Mouse (Mus musculus) 3T3-L1 (cell line): ENCODE measurements at regions not wholly inside any gene's neighbourhood (a gene's known extent, or its start where the extent isn't known, plus 50 kb on each side); places are given as distances from the start of the nearest gene placed in this dataset.
"Not testable (repeated sequence)": the region's sequence is repeated elsewhere in the genome, so short reads cannot be mapped to it uniquely, and the experiment has no call there.

Experiments
- DNase-seq: peaks from one replicate; pipeline ENCODE4 v3.0.0-alpha.2; 2015; ENCODE audit warnings: low read depth, low spot score

DNA sequence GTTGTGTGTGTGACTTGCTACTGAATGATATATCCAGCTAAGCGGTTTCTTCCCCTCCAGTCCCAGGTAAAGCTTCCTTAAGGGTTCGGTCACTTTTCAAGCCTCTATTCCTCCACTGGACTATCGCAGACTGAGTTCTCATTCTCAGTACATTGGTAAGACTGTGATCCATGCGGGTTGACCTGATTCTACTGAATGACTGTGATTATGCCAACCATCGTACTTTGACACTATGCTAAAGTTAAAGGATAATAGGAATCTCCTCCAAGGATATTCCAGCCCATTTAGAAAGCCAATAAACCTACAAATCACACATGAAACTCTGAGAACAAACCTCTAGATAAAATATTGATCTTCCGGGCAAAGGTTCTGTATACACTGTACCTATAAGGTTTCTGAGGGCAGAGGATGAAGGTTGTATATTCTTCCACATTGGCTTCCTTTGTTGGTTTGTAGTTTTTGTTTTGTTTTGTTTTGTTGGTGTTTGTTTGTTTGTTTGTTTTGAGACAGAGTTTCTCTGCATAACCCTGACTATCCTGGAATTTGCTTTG lies 223.7 kb upstream of the Zpld1 start:
- no peak for DNase-seq

DNA sequence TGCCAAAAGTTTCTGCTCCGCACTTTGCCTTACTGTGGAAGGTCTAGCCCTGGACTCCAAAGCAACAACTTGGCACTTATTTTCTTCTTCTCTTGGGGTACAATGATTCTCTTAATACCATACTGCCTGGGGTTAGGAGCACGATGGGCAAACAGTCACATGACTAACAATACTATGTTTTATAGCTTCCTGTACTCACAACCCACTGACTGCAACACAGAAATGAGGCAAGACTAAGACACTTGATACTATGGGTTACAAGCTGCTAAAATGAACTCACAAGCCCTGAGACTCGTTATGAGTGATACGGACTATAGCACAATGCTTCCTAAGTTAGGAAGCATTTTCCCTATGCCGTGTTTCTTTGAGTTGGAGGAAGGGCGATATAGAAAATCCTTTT lies 222.3 kb upstream of the Zpld1 start:
- DNase-seq: no peak

DNA sequence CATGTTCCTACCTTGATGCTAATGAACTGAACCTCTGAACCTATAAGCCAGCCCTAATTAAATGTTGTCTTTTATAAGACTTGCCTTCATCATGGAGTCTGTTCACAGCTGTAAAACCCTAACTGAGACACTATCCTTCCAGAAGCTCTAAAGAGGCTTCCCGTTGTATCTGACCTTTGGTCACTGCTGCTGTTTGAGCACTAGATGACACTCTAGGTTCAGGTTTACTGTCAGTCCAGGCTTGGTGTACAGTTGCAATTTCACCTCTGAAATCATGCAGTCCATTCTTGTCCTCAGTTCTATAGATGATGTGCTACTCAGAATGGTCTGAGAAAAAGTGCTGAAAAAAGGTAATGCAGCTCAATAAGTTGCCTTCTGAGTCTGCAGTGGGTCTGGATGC lies 221.9 kb upstream of the Zpld1 start:
- peak; percentile 74 for DNase-seq

DNA sequence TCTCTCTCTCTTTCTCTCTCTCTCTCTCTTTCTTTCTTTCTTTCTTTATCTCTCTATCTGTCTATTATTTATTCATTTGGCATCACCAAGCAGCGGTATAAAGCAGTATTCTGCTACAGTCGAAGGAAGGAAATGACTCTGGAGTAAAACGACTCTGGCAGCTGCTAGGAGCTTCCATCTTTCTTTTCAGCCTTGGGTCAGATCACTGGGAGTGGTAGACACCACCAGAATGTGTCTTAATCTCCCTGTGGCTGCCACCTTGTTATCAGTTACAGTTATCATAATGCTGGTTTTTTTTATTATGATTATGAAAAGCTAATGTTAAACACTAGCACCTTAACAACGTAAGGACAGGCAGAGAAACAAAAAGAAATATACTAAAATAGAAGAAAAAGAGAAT lies 219.2 kb upstream of the Zpld1 start:
- no peak for DNase-seq

DNA sequence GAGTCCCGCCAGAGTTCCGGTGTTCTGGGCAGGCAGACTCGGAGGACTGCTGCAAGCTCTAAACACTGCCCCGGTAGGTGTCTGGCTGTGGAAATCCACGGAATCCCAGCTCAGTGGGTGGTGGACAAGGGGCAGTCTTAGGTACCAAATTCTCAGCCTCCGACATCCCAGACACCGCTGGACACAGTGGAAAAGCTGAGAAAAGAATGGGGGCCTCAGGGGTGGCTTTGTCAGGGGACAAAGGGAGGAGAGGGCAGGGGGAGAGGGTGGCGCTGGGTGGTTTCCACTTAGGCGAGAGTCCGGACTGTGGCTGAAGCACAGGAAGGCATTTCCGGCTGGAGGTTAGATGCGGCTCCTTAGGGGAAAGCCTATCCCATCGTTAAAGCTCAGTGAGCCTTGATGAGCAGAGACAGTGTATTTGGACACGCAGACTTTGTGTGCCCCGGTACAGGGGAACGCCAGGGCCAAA lies 217.5 kb upstream of the Zpld1 start:
- no peak for DNase-seq

DNA sequence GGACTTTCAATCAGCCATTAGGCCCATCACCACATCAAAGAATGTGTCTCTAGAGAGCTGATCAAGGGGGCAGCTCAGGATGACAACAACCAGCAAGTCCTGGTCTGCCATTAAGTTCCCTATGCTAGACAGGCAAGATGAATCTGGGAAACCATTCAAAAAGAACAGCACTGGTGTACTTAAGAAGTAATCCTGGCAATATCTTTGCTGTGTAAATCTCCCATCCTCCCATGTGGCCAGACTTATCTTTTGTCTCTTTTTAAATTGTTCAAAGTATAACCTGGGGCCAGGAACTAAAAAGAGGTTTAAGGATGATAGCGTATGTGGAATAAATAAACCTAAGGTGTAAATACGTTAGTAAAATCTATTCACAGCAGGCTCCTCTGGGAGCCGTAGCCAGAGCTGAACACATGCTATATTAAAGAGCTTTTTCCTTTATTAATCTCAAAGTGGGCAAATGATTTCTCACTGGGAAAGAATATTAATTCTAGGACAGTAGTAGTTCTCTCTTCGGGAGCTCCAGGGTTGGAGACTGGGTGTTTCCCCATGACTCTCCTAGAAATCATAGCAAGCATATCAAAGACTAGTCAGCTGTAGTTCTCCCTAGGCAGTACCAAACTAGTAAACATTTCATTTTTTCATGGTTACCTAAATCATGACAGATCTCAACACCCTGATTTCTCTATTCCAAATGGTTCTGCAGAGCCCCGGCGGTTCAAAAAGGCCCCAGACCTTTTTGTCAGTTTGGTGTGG lies 216.8 kb upstream of the Zpld1 start:
- DNase-seq: no peak

DNA sequence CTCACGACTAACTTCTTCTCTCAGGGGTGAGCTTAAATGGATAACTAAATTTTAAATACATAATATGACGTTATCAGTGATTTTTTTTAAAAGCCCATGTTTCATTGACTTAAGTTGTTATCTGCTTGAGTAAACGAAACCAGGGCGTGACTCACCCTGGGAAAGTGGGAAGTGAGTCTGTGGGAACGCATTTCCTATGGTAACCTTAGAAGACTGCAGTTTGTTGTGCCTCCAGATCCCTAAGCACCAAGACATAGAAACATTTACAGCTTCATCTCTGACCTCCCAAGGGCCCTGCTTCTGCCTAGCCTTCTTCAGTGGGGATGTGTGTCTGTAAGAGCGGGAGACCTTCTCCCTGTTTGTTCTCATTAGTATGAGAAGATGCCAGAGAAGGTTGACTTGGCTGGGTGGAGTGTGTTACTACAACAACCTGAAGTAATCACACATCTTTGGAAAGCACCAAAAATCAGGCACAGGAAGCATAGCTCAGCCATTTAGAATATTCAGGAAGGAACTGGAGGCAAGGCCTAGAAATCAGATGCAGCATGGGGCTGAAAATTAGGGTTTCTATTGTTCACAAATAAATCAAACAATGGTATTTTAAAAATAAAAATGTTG lies 207.1 kb upstream of the Zpld1 start:
- peak; percentile 82 for DNase-seq

DNA sequence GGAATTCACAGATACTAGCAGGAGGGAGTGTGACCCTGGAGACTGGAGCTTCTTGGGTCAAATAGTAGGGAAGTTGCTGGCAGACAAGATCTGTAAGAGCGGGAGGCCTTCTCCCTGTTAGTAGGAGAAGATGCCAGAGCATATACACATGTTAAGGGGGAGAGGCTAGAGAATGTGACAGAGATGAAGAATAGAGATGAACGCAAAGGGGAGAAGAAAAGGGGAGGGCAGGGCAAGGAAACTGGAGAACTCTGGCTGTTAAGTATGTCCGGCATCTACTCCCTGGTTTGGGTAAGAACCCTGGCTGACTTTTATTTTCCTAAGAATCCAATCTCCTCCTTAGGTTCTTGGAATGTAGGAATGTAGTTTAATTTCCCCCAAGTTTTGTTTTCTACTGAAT lies 206.5 kb upstream of the Zpld1 start:
- peak; percentile 29 for DNase-seq

DNA sequence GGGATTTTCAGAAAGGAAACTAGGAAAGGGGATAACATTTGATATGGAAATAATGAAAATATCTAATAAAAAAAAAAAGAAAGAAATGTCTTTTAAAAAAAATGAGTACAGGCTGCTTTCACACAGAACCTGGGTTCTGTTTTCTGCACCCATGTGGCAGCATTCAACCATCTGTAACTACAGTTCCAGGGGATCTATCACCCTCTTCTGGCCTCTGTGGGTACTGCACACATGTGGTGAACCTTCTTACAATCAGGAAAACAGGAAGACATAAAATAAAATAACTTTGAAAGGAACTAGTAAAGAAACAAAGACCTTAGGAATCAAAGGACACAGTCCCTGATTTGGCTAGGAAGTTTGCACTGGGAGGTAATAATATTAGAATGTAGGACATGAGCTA lies 205.5 kb upstream of the Zpld1 start:
- peak; percentile 48 for DNase-seq

DNA sequence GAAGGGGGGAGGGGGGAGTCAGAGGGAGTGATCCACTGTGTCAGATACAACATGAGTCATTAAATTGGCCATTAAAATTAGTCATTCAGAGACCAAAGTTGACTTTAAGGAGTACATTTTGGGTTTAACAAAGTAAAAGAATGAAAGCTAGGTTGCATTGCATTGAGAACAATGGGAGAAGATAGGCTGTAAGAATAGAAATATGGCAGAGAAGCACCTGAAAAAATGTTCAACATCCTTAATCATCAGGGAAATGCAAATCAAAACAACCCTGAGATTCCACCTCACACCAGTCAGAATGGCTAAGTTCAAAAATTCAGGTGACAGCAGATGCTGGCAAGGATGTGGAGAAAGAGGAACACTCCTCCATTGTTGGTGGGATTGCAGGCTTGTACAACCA lies 202.0 kb upstream of the Zpld1 start:
- not testable (repeated sequence) for DNase-seq

DNA sequence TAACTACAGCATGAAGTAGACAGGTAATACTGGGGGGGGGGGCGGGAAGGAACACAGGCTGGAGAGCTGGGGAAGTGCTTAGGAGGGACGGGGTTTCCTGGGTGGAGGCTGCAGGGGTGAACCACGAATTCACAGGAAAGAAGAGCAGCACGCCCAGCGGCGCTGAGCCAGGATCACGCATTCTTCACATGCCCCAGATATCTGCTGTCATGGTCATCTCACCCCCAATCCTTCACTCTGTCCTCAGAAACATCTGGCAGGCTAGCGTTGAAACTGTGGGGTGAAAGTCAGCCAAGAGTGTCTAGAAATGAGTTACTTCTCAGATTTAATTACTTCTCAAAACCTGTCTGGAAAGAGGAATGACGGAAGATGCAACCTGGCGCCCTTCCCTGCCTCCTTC lies 197.3 kb upstream of the Zpld1 start:
- DNase-seq: peak; percentile 84

DNA sequence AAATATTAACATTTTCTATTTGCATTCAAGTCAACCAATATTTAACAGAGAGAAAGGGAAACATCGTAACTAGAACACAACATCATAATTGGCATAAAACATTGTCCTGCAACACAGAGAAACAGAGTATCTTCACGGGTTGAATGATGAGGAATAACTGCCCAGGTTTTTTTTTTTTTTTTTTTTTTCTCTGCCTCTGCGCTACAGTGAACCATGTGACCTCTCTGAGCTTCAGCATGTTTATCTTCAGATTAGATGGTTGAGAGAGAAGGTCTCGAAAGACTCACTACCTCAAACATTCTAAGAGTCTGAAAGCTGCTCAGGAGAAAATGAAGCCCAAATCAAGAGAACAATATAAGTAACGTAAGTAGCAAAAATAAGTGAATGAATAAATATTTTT lies 196.4 kb upstream of the Zpld1 start:
- DNase-seq: no peak

DNA sequence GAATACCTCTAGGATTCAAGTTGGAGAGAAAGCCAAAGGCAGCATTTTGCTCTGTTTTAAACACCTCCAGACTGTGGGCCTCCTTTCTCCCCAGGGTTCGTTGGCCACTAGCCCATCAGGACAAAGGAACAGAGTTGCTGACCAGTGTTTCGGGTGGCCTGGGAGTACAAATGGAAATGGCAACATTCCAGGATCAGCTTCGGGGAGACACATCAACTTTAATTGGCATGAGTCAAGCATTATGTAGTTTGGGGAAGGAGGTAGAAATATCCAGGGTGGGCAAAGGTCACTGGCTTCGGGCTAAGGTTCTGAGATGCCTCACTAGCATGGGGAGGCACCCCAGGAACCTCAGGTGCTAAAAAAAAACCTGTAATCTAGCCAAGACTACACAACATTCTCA lies 194.3 kb upstream of the Zpld1 start:
- DNase-seq: no peak

DNA sequence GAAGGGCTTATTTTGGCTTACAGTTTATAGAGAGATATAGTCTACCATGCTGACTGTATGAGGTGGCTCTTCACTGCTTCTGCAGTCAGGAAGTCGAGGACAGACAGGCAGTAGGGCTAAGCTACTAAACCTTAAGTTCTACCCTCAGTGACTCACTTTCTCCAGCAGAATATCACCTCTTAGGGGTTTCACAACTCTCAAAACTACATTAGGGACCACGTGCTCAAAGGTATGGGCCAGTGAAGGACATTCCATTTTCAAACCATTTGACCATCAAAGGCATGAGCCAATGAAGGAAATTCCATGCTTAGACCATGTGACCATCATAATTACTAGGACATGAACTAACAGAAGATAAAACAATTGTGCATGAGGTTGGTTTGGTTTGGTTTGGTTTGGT lies 186.6 kb upstream of the Zpld1 start:
- DNase-seq: no peak

DNA sequence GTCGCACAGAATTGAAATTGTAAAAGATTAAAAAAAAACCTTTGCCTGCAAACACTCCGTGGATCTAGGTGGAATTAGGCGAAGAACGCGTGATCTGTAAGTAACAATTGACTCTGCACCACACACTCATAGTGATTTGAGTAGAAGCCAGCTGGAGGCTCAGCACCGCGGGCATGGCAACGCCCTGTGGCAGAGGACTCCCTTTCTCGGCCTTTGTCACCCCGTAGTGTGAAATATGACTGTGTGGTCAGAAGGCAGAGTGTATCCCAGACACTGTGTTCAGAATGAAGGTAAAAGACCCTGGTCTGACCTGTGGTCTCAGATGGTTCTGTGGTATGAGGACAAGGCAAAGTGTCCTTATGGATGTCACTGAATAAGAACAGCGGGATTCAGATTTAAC lies 183.0 kb upstream of the Zpld1 start:
- no peak for DNase-seq

DNA sequence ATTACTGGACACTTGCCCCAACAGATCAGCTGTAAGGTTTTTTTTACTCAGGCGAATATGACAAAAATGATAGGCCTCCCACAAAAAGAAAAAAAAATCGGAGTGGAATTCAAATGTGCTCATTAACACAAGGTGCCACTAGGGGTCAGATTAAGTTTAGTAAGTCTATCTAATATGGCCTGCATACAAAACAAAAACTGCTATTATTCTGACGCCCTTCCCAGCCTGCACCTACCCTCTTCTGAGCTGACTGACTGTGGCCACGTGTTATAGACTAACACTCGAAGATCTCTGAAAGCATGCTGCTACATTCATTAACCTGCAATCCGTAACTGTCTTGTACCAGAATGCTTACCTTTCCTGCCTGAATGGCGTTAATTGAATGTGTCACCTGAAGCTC lies 182.5 kb upstream of the Zpld1 start:
- DNase-seq: peak; percentile 85

DNA sequence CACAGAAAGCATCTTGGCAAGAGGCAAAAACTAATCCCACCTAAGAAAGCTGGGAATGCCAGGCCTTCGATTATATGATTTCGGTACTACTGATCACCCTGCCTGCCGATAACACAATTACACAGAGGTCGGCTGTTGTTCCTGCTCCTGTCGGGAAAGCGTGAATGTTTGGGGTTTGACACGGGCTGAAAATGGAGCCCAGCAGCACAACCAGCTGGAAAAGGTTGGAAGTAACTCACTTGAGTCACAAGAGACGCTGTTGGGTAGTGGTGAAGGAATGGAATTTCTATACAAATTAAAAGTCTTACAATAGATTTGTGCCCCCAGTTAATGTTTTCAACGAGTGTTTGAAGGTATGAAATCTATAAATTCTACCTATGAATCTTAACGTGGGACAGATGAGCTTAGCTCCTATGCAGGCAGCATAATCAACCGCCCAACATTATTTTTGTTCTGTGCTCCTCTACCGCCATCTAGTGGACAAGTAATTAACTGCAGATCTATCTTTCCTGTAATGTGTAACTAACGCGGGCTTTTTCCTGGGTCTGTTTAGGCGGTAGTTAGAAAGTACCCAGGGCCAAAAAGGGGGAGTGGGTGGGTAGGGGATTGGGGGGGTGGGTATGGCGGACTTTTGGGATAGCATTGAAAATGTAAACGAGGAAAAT lies 178.9 kb upstream of the Zpld1 start:
- DNase-seq: peak; percentile 93

DNA sequence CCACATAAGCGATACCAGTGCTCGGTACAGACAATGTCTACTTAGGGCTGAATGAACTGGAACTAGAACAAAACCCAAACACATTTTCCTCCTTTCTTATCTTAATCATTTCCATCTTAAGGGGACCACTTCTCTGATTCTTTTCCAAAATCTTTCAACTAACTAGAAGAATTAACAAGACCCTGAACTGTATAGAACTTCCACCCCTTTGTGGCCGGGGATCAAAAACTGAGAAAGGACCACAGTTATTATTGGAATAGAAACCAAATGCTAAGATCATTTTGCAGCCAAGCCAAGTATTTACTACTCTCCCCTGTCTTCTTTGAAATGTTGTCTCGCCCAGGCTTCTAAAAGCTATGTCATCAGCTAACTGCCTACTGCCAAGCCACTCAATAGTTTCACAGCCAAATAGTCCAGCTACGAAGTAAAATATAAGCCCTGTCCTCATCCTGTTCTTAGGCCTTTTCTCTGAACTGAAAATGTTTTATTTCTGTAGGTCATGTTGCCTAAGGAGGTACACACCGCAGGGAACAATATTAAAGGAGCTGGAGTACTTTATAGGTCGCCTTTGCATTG lies 177.3 kb upstream of the Zpld1 start:
- DNase-seq: no peak

DNA sequence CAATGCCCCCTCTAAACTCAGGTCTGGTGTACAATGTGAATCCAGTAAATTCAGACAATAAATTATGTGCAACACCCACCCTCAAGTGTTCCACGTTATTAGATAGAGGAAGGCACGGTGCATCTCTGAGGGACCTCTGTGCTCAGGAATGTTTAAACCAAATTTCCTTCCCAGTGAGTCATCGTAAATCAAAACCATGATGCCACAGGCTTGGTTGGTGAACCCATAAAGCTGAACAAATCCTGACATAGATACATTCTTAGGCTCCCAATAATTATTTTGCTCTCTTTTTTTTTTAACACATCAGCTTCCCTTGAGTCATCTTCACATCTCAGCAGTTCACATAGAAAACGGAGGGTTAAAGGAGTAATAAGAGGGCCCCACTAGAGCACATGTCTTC lies 173.6 kb upstream of the Zpld1 start:
- DNase-seq: peak; percentile 71

DNA sequence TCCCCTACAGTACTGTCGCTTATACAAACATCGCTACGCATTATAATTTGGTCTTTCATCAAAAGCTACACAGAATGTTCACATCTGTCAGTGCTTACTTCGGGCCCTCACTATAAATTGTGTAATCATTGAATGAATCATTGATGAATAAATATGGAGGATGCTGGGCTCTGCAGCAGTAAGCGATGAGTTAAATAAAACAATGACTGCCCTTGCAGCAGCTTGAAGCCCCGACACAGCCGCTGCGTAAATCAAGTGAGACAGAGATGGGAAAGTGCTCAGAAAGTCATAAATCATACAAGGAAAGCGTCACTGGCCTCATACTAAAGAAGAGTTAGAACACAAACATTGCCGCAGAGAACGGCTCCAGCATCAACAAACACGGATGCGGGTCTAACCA lies 172.9 kb upstream of the Zpld1 start:
- peak; percentile 43 for DNase-seq

DNA sequence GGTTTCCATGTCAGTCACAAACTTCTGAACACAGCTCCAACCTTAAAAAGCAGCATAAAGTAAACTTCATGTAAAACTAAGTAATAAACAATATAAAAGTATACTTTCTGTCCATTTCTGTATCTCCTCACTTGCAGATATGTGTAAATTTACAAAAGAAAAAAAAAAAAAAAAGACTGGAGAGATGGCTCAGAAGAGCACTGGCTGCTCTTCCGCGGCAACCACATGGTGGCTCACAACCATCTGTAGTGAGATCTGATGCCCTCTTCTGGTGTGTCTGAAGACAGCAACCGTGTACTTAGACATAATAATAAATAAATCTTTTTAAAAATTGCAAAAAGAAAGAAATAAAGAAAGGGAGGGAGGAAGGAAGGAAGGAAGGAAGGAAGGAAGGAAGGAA lies 171.9 kb upstream of the Zpld1 start:
- no peak for DNase-seq

DNA sequence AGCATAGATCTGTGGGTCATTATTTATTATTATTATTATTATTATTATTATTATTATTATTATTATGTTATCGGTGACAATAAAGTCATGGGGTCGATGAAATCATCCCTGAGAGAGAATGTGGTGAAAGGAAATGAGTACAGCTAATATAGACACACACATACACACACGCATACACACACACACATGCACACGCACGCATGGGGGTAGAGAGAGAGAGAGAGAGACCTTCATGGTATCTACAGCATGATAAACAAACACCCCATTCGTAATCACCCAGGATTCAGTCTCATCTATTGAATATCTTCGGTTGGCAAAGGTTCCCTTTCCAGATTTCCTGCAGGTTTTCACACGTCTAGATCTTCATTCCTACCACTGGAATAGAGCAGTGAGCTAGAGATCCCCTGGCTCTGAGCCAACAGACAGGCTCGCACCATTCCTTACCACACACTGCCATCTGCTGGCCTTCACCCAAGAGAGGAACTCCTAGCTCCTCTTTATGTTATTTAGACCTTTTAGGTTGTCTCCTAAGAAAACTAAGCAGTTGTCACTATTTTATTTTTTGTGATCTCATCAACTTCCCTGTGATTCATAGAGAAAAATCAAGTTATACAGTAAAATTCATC lies 171.2 kb upstream of the Zpld1 start:
- peak; percentile 97 for DNase-seq
